Mouse (Mus musculus) MEL (cell line): ENCODE data around the gene Ccs. TPM values are rescaled to one million over a fixed set of nuclear protein-coding genes. Genes with fewer than 3 reads are reported as not detected.

Experiments used
- DNase-seq: peaks from one replicate; pipeline ENCODE4 v3.0.0; 2011; ENCODE audit warnings: low read depth, low spot score
- H3K27ac ChIP-seq: 2 replicates; pipeline ENCODE4 v1.5.1; 2012; ENCODE audit warnings: low read depth, mild to moderate bottlenecking, control low read depth, low read length, moderate library complexity; ENCODE audit not compliant: control insufficient read depth
- H3K27me3 ChIP-seq, 2 experiments: fragments of 150-350 bp in 1 of 2; sonication (generic) in 1 of 2; 2 replicates each; pipeline ENCODE4 v1.6.1; 2012; ENCODE audit warnings: low read length in 2 of 2, mild to moderate bottlenecking in 2 of 2, improper control_type of control experiment in 1 of 2, moderate library complexity in 1 of 2; ENCODE audit not compliant: insufficient read depth in 2 of 2, control insufficient read depth in 1 of 2
- H3K36me3 ChIP-seq, 2 experiments: 2 replicates each; pipeline ENCODE4 v1.6.1; 2012 to 2014; ENCODE audit warnings: low read length in 2 of 2, improper control_type of control experiment in 1 of 2, inconsistent platforms in 1 of 2, mild to moderate bottlenecking in 1 of 2; ENCODE audit not compliant: insufficient read depth in 2 of 2, control insufficient read depth in 1 of 2
- H3K4me1 ChIP-seq, 2 experiments: fragments of 150-350 bp in 1 of 2; sonication (generic) in 1 of 2; 2 replicates each; pipeline ENCODE4 v1.6.1; 2012; ENCODE audit warnings: low read length in 2 of 2, improper control_type of control experiment in 1 of 2, mild to moderate bottlenecking in 1 of 2; ENCODE audit not compliant: insufficient read depth in 2 of 2, control insufficient read depth in 1 of 2
- H3K4me3 ChIP-seq, 2 experiments: fragments of 150-350 bp in 1 of 2; sonication (generic) in 1 of 2; 2 replicates each; pipeline ENCODE4 v1.5.1; 2012; ENCODE audit warnings: low read depth in 2 of 2, low read length in 2 of 2, mild to moderate bottlenecking in 2 of 2, moderate library complexity in 2 of 2, control low read depth in 1 of 2, improper control_type of control experiment in 1 of 2; ENCODE audit not compliant: control insufficient read depth in 1 of 2, insufficient read depth in 1 of 2
- H3K79me2 ChIP-seq: 2 replicates; pipeline ENCODE4 v1.6.1; 2012; ENCODE audit warnings: mild to moderate bottlenecking, low read length, moderate library complexity; ENCODE audit not compliant: control insufficient read depth, poor library complexity, insufficient read depth
- H3K9ac ChIP-seq: 2 replicates; pipeline ENCODE4 v1.6.1; 2012; ENCODE audit warnings: low read depth, mild to moderate bottlenecking, control low read depth, low read length, moderate library complexity; ENCODE audit not compliant: control insufficient read depth, poor library complexity, severe bottlenecking
- H3K9me3 ChIP-seq: fragments of 150-350 bp; sonication (generic); replicated peaks from 2 replicates; pipeline ENCODE4 v1.6.1; 2012; ENCODE audit warnings: mild to moderate bottlenecking, low read length, improper control_type of control experiment, moderate library complexity; ENCODE audit not compliant: insufficient read depth
- CHD2 ChIP-seq: IDR thresholded peaks from 2 replicates; pipeline ENCODE4 v1.6.1; 2011; ENCODE audit warnings: low read length, improper control_type of control experiment
- EP300 ChIP-seq, 2 experiments: IDR thresholded peaks; 2 replicates each; pipeline ENCODE4 v1.6.1; 2011; ENCODE audit warnings: improper control_type of control experiment in 2 of 2, low read length in 2 of 2, low read depth in 1 of 2, mild to moderate bottlenecking in 1 of 2
- KAT2A ChIP-seq: conservative IDR thresholded peaks from 2 replicates; pipeline ENCODE4 v1.6.1; 2012; ENCODE audit warnings: low read depth, low read length, improper control_type of control experiment, inconsistent platforms
- MYC ChIP-seq: IDR thresholded peaks from 2 replicates; pipeline ENCODE4 v1.6.1; 2011; ENCODE audit warnings: low read depth, mild to moderate bottlenecking, low read length, improper control_type of control experiment, moderate library complexity
- NRF1 ChIP-seq: IDR thresholded peaks from 2 replicates; pipeline ENCODE4 v1.6.1; 2014; ENCODE audit warnings: low read depth, mild to moderate bottlenecking, inconsistent platforms, low read length, improper control_type of control experiment, moderate library complexity; ENCODE audit not compliant: poor library complexity, insufficient read depth, severe bottlenecking
- SIN3A ChIP-seq: IDR thresholded peaks from 2 replicates; pipeline ENCODE4 v1.6.1; 2012; ENCODE audit warnings: low read length, improper control_type of control experiment, inconsistent platforms
- UBTF ChIP-seq: IDR thresholded peaks from 2 replicates; pipeline ENCODE4 v1.6.1; 2012; ENCODE audit warnings: low read depth, mild to moderate bottlenecking, inconsistent platforms, low read length, improper control_type of control experiment, moderate library complexity, borderline replicate concordance; ENCODE audit not compliant: insufficient read depth
- USF1 ChIP-seq: IDR thresholded peaks from 2 replicates; pipeline ENCODE4 v1.6.1; 2014; ENCODE audit warnings: low read depth, mild to moderate bottlenecking, inconsistent platforms, low read length, improper control_type of control experiment, moderate library complexity
- USF2 ChIP-seq, 2 experiments: IDR thresholded peaks; 2 replicates each; pipeline ENCODE4 v1.6.1; 2011 to 2012; ENCODE audit warnings: improper control_type of control experiment in 2 of 2, low read length in 2 of 2, borderline replicate concordance in 1 of 2, inconsistent platforms in 1 of 2, low read depth in 1 of 2, mild to moderate bottlenecking in 1 of 2; ENCODE audit not compliant: insufficient read depth in 1 of 2
- ZKSCAN1 ChIP-seq: IDR thresholded peaks from 2 replicates; pipeline ENCODE4 v1.6.1; 2012; ENCODE audit warnings: low read depth, mild to moderate bottlenecking, inconsistent platforms, low read length, improper control_type of control experiment, moderate library complexity
- ZMIZ1 ChIP-seq: IDR thresholded peaks from 2 replicates; pipeline ENCODE4 v1.6.1; 2012; ENCODE audit warnings: low read depth, mild to moderate bottlenecking, inconsistent platforms, low read length, improper control_type of control experiment, moderate library complexity
- ZNF384 ChIP-seq: IDR thresholded peaks from 2 replicates; pipeline ENCODE4 v1.6.1; 2012; ENCODE audit warnings: low read depth, mild to moderate bottlenecking, inconsistent platforms, low read length, improper control_type of control experiment
- polyA plus RNA-seq, 2 experiments: library from polyadenylated mRNA; stranded (reverse) in 1 of 2; unstranded in 1 of 2; fragments of >175 nt in 1 of 2; fragments of >200 nt in 1 of 2; gene quantifications; 2 replicates each; pipeline versions ENCODE4 v1.2.1 to v1.2.4; 2012; ENCODE audit warnings: low replicate concordance in 2 of 2, low read depth in 1 of 2; ENCODE audit not compliant: insufficient read length in 2 of 2, insufficient read depth in 1 of 2, missing spikeins in 1 of 2
- total RNA-seq: library from RNA; depleted of rRNA; stranded (reverse); fragments of 300-350 nt; gene quantifications from 2 replicates; pipeline ENCODE4 v1.2.3, GENCODE M21; 2012

Gene Ccs
- total and polyA plus RNA-seq, 3 experiments = 48.3 to 56.6 TPM; not detected in 1

DNA sequence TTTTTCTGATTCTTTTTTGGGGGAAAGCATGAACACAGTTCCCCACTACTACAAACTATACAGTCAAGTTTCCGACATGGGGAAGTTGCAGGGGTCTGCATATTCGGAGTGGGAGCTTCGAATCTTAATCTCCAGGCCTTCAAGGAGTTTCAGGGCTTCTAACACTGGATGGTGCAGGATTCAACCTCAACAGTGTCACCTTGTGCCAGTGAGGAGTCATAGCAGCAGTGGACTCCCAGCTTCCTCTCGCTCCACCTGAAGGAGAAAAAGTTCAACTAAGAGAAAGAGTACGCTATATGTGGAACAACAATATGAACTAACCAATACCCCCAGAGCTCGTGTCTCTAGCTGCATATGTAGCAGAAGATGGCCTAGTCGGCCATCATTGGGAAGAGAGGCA lies 8.4 kb upstream of the Ccs start (continued):
- TF ChIP-seq ZKSCAN1 (no peak), EP300 (IDR thresholded peaks at IDR 0.05; ENCODE audit: low read depth in 1 of 2, low read length in 2 of 2) (no peak)

DNA sequence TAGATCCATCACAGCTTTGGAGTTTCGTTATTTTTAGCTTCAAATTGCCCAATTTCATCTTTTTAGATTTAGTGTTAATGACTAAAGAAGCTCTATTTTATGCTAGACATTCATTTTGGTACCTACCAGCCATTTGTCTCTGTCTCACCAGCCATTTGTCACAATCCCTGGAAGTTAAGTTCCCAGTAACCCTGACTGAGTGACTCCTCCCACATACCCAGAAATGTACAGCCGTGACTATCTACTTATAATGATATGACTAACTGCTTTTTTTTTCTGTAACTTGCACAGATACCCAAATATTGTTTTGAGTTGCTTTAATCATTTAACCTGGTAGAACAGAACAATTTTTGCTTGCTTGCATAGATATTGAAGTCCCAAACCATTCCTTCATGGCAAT lies 6.7 kb upstream of the Ccs start:
- no peaks in the 10 kb centered on the region for H3K79me2 ChIP-seq
- TF ChIP-seq ZNF384 = peak; percentile 79
- 0 out of 2 replicates have a peak, but pooled peaks have one; percentile 32 for TF ChIP-seq MYC
- TF ChIP-seq USF1 = no peak
- 0 out of 4 replicates have a peak, but pooled peaks of 1 of the 2 experiments have one; percentile 30 for TF ChIP-seq EP300 (IDR thresholded peaks at IDR 0.05; ENCODE audit: low read depth in 1 of 2, low read length in 2 of 2)
- H3K9ac ChIP-seq = no peak overlapping the region
- no peaks in the 10 kb centered on the region for H3K9me3 ChIP-seq
- peak overlapping the region; percentile 31 for H3K27ac ChIP-seq
- H3K4me1 ChIP-seq = peaks cover 15 to 20% of the 10 kb centered on the region in 2 experiments
- peak overlapping the region in 1 of 2 experiments; percentile 10; a peak in 1 of 4 replicates for H3K4me3 ChIP-seq
- H3K36me3 ChIP-seq = peaks cover 0 to 12% of the 10 kb centered on the region in 2 experiments; a peak in 2 of 4 replicates
- H3K27me3 ChIP-seq = no peaks in the 10 kb centered on the region; a peak in 2 of 4 replicates
- DNase-seq = peak; percentile 57

GRCm38 (mm10) chr19:4842611-4843010 lies 3.5 kb upstream of the Ccs start:
- Histone ChIP-seq H3K27ac (no peak overlapping the region), H3K4me1 (peaks cover 25 to 27% of the 10 kb centered on the region in 2 experiments), H3K9me3 (no peaks in the 10 kb centered on the region), H3K27me3 (no peaks in the 10 kb centered on the region), H3K4me3 (no peak overlapping the region), H3K9ac (no peak overlapping the region), H3K36me3 (peaks cover 0 to 14% of the 10 kb centered on the region in 2 experiments; a peak in 2 of 4 replicates), H3K79me2 (peaks cover 8% of the 10 kb centered on the region)
- TF ChIP-seq USF2 (IDR thresholded peaks at IDR 0.05; ENCODE audit: borderline replicate concordance in 1 of 2, insufficient read depth in 1 of 2, low read depth in 1 of 2, low read length in 2 of 2) (no peak), UBTF (no peak), CHD2 (no peak), NRF1 (no peak), ZNF384 (no peak), SIN3A (no peak), USF1 (no peak), KAT2A (no peak), ZMIZ1 (no peak)
- no peak for DNase-seq
